Mouse (Mus musculus): ENCODE data around the gene Ankrd61. TPM values are rescaled to one million over a fixed set of nuclear protein-coding genes. Genes with fewer than 3 reads are reported as not detected.
A peak's percentile ranks its signal among the peaks of the same experiment; 100 is the strongest.

The Ankrd61 gene
- not detected in 2 replicates for polyA plus RNA-seq (2011; ENCODE audit: insufficient read depth, insufficient read length, low read depth, missing spikeins)

- H3K9me3 ChIP-seq (replicated peaks; ENCODE audit: control insufficient read depth, insufficient read depth, low read length, poor library complexity, severe bottlenecking): no peaks in the 10 kb centered on the region
- H3K4me1 ChIP-seq (ENCODE audit: control insufficient read depth, insufficient read depth, low read length): no peaks in the 10 kb centered on the region
- H3K27ac ChIP-seq (ENCODE audit: insufficient read depth, low read length): no peak within 1 kb of the TSS
- TF ChIP-seq POLR2A (IDR thresholded peaks at IDR 0.05; ENCODE audit: insufficient read depth, low read length) (no peak), CTCF (IDR thresholded peaks at IDR 0.05; ENCODE audit: low read depth, low read length) (peak; percentile 54)
- H3K4me3 ChIP-seq (ENCODE audit: low read depth, low read length): no peak within 1 kb of the TSS
- no peaks in the 10 kb centered on the region for H3K27me3 ChIP-seq (ENCODE audit: control insufficient read depth, insufficient read depth, low read length, poor library complexity, severe bottlenecking)
- no peak within 1 kb of the TSS for H3K9ac ChIP-seq (ENCODE audit: low read depth, poor library complexity, severe bottlenecking)
- peaks cover 14% of the 10 kb centered on the region for H3K36me3 ChIP-seq (ENCODE audit: control insufficient read depth, insufficient read depth, low read length, poor library complexity, severe bottlenecking)
These were observed at the start of gene Ankrd61 for GRCm38 (mm10) chr5:143897635-143898330. TSS of gene Ankrd61 (minus strand) at chr5:143897685.

GRCm38 (mm10) chr5:143943231-143944125, 46.0 kb upstream of the Ankrd61 start:
- Histone ChIP-seq H3K4me3 (ENCODE audit: low read depth, low read length) (no peak overlapping the region), H3K9me3 (replicated peaks; ENCODE audit: control insufficient read depth, insufficient read depth, low read length, poor library complexity, severe bottlenecking) (no peaks in the 10 kb centered on the region), H3K4me1 (ENCODE audit: control insufficient read depth, insufficient read depth, low read length) (peaks cover 2% of the 10 kb centered on the region), H3K36me3 (ENCODE audit: control insufficient read depth, insufficient read depth, low read length, poor library complexity, severe bottlenecking) (no peaks in the 10 kb centered on the region), H3K27me3 (ENCODE audit: control insufficient read depth, insufficient read depth, low read length, poor library complexity, severe bottlenecking) (no peaks in the 10 kb centered on the region), H3K9ac (ENCODE audit: low read depth, poor library complexity, severe bottlenecking) (no peak overlapping the region), H3K27ac (ENCODE audit: insufficient read depth, low read length) (no peak overlapping the region)
- TF ChIP-seq EP300 (IDR thresholded peaks at IDR 0.05; ENCODE audit: insufficient read depth, low read depth, low read length): no peak
- TF ChIP-seq CTCF (IDR thresholded peaks at IDR 0.05; ENCODE audit: low read depth, low read length): no peak
- TF ChIP-seq POLR2A (IDR thresholded peaks at IDR 0.05; ENCODE audit: insufficient read depth, low read length): no peak

GRCm38 (mm10) chr5:143941588-143941987, 44.1 kb upstream of the Ankrd61 start:
- no peak for TF ChIP-seq POLR2A (IDR thresholded peaks at IDR 0.05; ENCODE audit: insufficient read depth, low read length)
- no peak for TF ChIP-seq CTCF (IDR thresholded peaks at IDR 0.05; ENCODE audit: low read depth, low read length)
- no peak for TF ChIP-seq EP300 (IDR thresholded peaks at IDR 0.05; ENCODE audit: insufficient read depth, low read depth, low read length)

DNA sequence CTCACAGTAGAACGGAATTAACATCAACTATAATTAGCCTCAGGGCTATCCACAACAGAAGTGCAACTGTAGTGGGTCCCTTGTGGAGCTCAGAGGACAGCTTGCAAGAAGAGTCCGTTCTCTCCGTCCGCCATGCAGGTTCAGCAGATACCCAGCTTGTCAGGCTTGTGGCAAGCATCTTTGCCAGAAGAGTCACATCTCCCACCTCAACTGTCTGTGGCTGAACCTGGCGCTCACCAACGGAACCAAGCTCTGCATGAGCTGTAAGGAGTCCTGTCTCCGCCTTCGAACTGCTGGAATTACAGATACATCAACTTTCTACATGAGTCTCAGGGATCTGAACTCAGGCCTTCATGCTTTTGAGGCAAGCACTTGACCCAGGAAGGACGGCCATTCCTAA, 38.7 kb upstream of the Ankrd61 start:
- Histone ChIP-seq H3K4me3 (ENCODE audit: low read depth, low read length) (no peak overlapping the region), H3K36me3 (ENCODE audit: control insufficient read depth, insufficient read depth, low read length, poor library complexity, severe bottlenecking) (no peaks in the 10 kb centered on the region), H3K27me3 (ENCODE audit: control insufficient read depth, insufficient read depth, low read length, poor library complexity, severe bottlenecking) (no peaks in the 10 kb centered on the region), H3K9me3 (replicated peaks; ENCODE audit: control insufficient read depth, insufficient read depth, low read length, poor library complexity, severe bottlenecking) (no peaks in the 10 kb centered on the region), H3K9ac (ENCODE audit: low read depth, poor library complexity, severe bottlenecking) (no peak overlapping the region), H3K27ac (ENCODE audit: insufficient read depth, low read length) (no peak overlapping the region), H3K4me1 (ENCODE audit: control insufficient read depth, insufficient read depth, low read length) (no peaks in the 10 kb centered on the region)
- TF ChIP-seq CTCF (IDR thresholded peaks at IDR 0.05; ENCODE audit: low read depth, low read length): no peak
- TF ChIP-seq EP300 (IDR thresholded peaks at IDR 0.05; ENCODE audit: insufficient read depth, low read depth, low read length): no peak
- no peak for TF ChIP-seq POLR2A (IDR thresholded peaks at IDR 0.05; ENCODE audit: insufficient read depth, low read length)

More at GRCm38 (mm10) chr5:143941588-143941987, 44.1 kb upstream of the Ankrd61 start:
- Histone ChIP-seq H3K4me1 (ENCODE audit: control insufficient read depth, insufficient read depth, low read length) (no peaks in the 10 kb centered on the region), H3K4me3 (ENCODE audit: low read depth, low read length) (no peak overlapping the region), H3K36me3 (ENCODE audit: control insufficient read depth, insufficient read depth, low read length, poor library complexity, severe bottlenecking) (no peaks in the 10 kb centered on the region), H3K9me3 (replicated peaks; ENCODE audit: control insufficient read depth, insufficient read depth, low read length, poor library complexity, severe bottlenecking) (no peaks in the 10 kb centered on the region), H3K27ac (ENCODE audit: insufficient read depth, low read length) (no peak overlapping the region), H3K27me3 (ENCODE audit: control insufficient read depth, insufficient read depth, low read length, poor library complexity, severe bottlenecking) (no peaks in the 10 kb centered on the region), H3K9ac (ENCODE audit: low read depth, poor library complexity, severe bottlenecking) (no peak overlapping the region)

GRCm38 (mm10) chr5:143933875-143934274, 36.4 kb upstream of the Ankrd61 start:
- no peak overlapping the region for H3K9ac ChIP-seq (ENCODE audit: low read depth, poor library complexity, severe bottlenecking)
- H3K36me3 ChIP-seq (ENCODE audit: control insufficient read depth, insufficient read depth, low read length, poor library complexity, severe bottlenecking): peaks cover 10% of the 10 kb centered on the region
- TF ChIP-seq CTCF (IDR thresholded peaks at IDR 0.05; ENCODE audit: low read depth, low read length) (no peak), POLR2A (IDR thresholded peaks at IDR 0.05; ENCODE audit: insufficient read depth, low read length) (no peak), EP300 (IDR thresholded peaks at IDR 0.05; ENCODE audit: insufficient read depth, low read depth, low read length) (no peak)
- no peaks in the 10 kb centered on the region for H3K27me3 ChIP-seq (ENCODE audit: control insufficient read depth, insufficient read depth, low read length, poor library complexity, severe bottlenecking)
- no peak overlapping the region for H3K27ac ChIP-seq (ENCODE audit: insufficient read depth, low read length)
- no peak overlapping the region for H3K4me3 ChIP-seq (ENCODE audit: low read depth, low read length)
- H3K4me1 ChIP-seq (ENCODE audit: control insufficient read depth, insufficient read depth, low read length): no peaks in the 10 kb centered on the region
- H3K9me3 ChIP-seq (replicated peaks; ENCODE audit: control insufficient read depth, insufficient read depth, low read length, poor library complexity, severe bottlenecking): no peaks in the 10 kb centered on the region

Data from ES-Bruce4 (cell line).